Mouse (Mus musculus): Measurements from ENCODE around the gene Gm5148.

- TF ChIP-seq ZNF384 (IDR thresholded peaks at IDR 0.05; ENCODE audit: low read depth, low read length) (no peak), ZC3H11A (IDR thresholded peaks at IDR 0.05; ENCODE audit: borderline replicate concordance, low read depth, low read length) (no peak)
Observed at GRCm38 (mm10) chr3:37758611-37759322, 34.5 kb upstream of the Gm5148 start.
